Mouse (Mus musculus): ENCODE results near the gene Tmem131. TPM values are rescaled to one million over a fixed set of nuclear protein-coding genes. Genes with fewer than 3 reads are reported as not detected.

Tmem131 gene
- polyA plus RNA-seq, 1 experiment, result 84.6 TPM

GRCm38 (mm10) chr1:36806181-36806905 lies 137.1 kb downstream of the Tmem131 start:
- no peak for TF ChIP-seq GATA1 (IDR thresholded peaks at IDR 0.05; ENCODE audit: low read length)

DNA sequence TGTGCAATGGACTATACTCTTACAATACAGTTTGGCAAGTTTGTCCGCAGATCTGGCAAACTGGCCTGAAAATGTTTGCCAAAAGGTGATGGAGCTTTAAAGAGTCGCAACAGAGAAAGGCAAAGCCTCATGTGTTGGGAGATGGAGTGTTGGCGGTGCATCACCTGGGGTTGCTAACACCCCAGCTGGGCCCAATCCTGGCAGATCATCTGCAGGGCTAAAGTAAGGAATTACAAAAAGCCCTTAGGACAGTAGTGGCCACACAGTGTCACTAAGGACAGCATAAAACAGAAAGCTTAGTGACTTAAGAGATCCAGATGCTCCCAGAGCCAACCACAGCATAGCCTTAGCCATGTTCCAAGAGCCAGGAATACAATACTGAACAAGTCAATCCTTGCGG lies 138.6 kb downstream of the Tmem131 start:
- TF ChIP-seq GATA1 (IDR thresholded peaks at IDR 0.05; ENCODE audit: low read length), result no peak

DNA sequence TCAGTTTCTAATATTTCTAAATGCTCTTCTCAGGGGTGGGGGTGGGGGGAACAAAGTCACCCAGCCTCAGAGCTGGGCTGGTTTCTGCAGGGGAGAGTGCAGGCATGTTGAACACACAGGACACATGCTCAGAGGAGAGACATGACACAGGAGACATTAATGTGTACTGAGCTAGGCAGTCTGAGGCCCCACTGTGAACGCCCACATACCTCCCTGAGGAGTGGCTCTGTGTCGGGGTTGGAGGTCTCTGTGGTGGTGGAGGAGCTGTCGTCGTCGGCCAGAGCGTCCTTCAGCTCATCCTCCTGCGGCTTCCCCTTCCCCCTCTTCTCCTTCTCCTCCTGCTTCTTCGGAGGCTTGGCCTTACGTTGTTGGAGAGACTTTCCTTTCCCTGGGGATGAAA lies 139.2 kb downstream of the Tmem131 start:
- no peak for TF ChIP-seq GATA1 (IDR thresholded peaks at IDR 0.05; ENCODE audit: low read length)

DNA sequence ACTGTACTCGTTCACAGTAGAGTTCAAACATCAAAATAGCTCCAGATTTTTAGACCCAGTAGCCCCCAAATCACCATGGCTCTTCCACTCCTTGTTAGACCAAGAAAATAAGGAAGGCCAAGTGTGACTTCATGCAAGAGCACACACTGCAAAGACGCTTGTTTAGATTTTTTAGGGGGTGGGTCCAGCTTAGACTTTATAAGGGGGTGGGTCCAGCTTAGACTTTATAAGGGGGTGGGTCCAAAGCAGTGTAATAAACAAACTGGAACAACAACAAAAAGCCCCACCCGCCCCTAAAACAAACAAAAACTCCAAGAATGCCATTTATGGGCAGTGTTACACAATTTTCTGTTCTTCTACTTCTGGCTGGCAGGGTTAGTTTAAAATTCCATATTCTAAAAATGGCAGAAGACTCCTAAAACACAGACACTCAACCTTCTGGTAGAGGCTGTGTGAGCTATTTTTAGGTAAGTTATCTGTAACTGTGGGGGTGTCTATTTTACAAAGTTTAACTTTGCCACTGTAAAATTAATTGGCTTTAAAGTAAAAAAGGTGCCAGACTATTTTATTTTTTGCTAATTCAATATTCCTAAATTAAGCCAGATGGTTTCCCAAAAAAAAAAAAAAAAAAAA lies 143.0 kb downstream of the Tmem131 start:
- no peak for TF ChIP-seq GATA1 (IDR thresholded peaks at IDR 0.05; ENCODE audit: low read length)

DNA sequence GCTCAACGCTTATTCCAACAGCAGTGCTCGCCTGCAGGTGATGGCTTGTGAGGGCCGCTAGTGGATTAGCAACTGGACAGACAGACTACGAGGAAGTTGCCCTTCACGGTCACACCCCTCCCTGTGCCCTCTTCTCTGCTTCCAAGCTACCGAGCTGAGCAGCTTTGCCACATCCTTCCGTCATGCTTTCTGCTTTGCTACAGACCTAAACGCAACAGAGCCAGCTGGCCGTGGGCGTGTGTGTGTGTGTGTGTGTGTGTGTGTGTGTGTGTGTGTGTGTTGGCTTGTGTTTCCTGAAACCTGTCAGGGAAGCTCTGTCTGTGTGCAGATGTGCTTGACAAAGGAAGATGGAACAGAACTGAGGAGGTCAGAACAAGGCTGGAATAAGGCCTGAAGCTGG lies 146.0 kb downstream of the Tmem131 start:
- TF ChIP-seq GATA1 (IDR thresholded peaks at IDR 0.05; ENCODE audit: low read length), result no peak

- TF ChIP-seq GATA1 (IDR thresholded peaks at IDR 0.05; ENCODE audit: low read length), result no peak
Observed at GRCm38 (mm10) chr1:36796711-36797110, 146.8 kb downstream of the Tmem131 start.

- TF ChIP-seq GATA1 (IDR thresholded peaks at IDR 0.05; ENCODE audit: low read length), result no peak
Observed at GRCm38 (mm10) chr1:36789416-36789815, 154.1 kb downstream of the Tmem131 start.

DNA sequence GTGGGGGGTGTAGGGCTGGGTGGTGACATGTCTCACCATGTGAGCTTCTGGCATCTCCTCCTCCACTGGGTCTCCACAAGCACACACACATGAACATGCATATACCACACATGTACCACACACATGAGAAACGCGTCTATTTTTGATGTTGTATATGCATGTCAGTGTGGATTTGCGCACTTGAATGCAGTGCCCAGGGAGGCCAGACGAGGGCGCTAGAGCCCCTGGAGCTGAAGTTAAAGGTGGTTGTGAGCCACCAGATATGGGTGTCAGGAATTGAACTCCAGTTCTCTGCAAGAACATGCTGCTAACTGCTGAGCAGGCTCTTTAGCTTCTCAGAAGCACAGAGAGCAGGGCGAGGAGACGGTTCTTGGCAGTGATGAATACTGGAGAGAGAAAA lies 157.1 kb downstream of the Tmem131 start:
- no peak for TF ChIP-seq GATA1 (IDR thresholded peaks at IDR 0.05; ENCODE audit: low read length)

DNA sequence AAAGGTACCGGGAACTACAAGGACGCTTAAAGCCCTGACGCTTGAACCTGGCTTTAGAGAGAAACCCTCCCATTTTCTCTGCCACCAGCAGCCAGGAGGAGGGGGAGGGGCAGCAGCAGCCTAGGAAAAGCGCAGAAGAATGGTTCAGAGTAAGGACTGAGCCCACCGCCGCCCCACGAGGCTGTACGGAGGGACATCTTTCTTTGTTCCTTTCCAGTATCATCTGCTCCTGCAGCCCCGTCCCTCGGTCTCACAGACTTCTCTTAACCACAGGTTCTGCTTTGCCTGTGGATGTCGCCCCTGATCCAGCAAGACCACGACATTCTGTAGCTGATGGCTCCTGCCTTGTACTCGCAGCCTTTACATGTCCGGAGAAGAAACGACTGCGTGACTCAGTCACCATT lies 158.2 kb downstream of the Tmem131 start:
- TF ChIP-seq GATA1 (IDR thresholded peaks at IDR 0.05; ENCODE audit: low read length), result no peak

- TF ChIP-seq GATA1 (IDR thresholded peaks at IDR 0.05; ENCODE audit: low read length), result no peak
Observed at GRCm38 (mm10) chr1:36784365-36785134, 158.9 kb downstream of the Tmem131 start.

DNA sequence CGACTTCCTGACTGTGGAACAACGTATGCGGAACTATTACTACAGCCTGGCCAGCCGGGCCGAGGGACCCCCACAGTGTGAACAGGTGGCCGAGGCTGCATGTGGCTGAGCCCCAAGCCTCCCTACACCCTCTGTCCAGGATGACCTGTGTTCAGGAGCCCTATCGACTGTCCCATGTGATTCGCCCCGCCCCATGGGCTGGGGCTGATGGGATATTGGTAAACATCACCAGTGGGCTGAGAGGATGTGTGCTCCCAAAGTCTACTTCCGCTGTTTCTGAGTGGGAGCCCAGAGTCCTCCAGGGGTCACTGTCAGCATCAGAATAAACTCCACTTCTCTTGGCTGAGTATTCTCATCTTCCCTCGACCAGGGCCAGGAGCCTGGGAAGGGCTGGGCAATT lies 161.0 kb downstream of the Tmem131 start:
- no peak for TF ChIP-seq GATA1 (IDR thresholded peaks at IDR 0.05; ENCODE audit: low read length)

DNA sequence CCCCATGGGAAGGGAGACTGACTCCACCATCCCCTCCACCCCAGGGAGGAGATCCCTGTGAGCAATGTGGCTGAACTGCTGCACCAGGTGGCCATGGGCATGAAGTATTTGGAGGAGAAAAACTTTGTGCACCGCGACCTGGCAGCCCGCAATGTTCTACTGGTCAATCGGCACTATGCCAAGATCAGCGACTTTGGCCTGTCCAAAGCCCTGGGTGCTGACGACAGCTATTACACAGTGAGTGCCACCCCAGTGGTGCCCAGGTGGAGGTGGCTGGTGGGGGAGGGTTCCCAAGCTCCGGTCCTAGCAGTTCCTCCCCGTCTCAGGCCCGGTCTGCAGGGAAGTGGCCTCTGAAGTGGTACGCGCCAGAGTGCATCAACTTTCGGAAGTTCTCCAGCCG lies 162.7 kb downstream of the Tmem131 start:
- no peak for TF ChIP-seq GATA1 (IDR thresholded peaks at IDR 0.05; ENCODE audit: low read length)

GRCm38 (mm10) chr1:36772198-36772934 lies 171.1 kb downstream of the Tmem131 start:
- no peak for TF ChIP-seq GATA1 (IDR thresholded peaks at IDR 0.05; ENCODE audit: low read length)

- TF ChIP-seq GATA1 (IDR thresholded peaks at IDR 0.05; ENCODE audit: low read length), result no peak
Observed at GRCm38 (mm10) chr1:36770998-36771397, 172.5 kb downstream of the Tmem131 start.

DNA sequence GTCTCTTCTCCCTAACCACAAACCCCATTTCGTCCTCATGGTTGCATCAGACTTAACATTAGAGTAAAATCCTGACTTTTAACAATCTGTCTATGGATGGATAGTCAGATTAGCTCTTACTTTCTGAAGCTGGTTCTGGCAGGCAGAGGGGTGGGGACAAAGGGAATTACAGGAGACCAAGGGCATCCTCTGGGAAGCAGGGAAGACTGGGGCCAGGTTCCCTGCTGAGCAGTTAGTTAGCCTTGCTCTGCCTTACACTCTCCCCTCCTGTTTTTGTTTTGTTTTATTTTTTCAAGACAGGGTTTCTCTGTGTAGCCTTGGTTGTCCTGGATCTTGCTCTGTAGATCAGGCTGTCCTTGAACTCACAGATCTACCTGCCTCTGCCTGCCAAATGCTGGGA lies 173.5 kb downstream of the Tmem131 start:
- no peak for TF ChIP-seq GATA1 (IDR thresholded peaks at IDR 0.05; ENCODE audit: low read length)

- TF ChIP-seq GATA1 (IDR thresholded peaks at IDR 0.05; ENCODE audit: low read length), result no peak
Observed at GRCm38 (mm10) chr1:36768786-36769185, 174.7 kb downstream of the Tmem131 start.
